Mouse (Mus musculus): ENCODE measurements at regions not wholly inside any gene's neighbourhood (a gene's known extent, or its start where the extent isn't known, plus 50 kb on each side); places are given as distances from the start of the nearest gene placed in this dataset.

GRCm38 (mm10) chr1:129208406-129208805 is 64.7 kb upstream of the Thsd7b start:
- TF ChIP-seq CTCF (IDR thresholded peaks at IDR 0.05; ENCODE audit: insufficient read depth, low read depth, low read length), result no peak
- TF ChIP-seq POLR2A (IDR thresholded peaks at IDR 0.05; ENCODE audit: insufficient read depth, low read depth, low read length), result no peak
